Mouse (Mus musculus): Measurements from ENCODE around the gene Frmd6.

DNA sequence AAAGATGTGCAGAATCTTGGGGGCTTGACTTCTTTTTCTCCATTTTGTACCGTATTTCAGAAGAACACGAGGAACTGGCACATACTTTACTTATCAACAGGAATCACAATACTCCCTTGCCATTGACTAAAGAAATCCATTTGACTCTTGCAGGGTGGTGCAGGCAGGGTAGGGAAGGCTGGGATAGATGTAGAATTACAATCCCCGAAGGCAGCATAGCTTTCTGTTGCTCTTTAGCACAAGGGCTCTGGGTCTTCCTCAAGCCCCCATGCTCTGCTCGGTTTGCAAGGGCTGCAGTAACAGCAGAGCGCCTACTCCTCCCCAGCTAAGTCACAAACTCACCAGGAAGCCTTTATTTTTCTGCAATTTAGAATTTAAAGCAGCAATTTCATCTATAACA lies 47.8 kb upstream of the Frmd6 start:
- no peak for TF ChIP-seq EP300 (IDR thresholded peaks at IDR 0.05; ENCODE audit: low read depth)
- no peak for TF ChIP-seq CTCF (IDR thresholded peaks at IDR 0.05; ENCODE audit: low read depth)
